Mouse (Mus musculus): ENCODE measurements around the gene Six1. TPM values are rescaled to one million over a fixed set of nuclear protein-coding genes. Genes with fewer than 3 reads are reported as not detected.
A peak's percentile ranks its signal among the peaks of the same experiment; 100 is the strongest.
"Not testable (repeated sequence)": the region's sequence is repeated elsewhere in the genome, so short reads cannot be mapped to it uniquely, and the experiment has no call there.

The Six1 gene
- 1 to 10 TPM; 4.0 to 5.6 TPM for total RNA-seq (2021)
- long read RNA-seq, experiment 1, partial matches to known transcripts, result 0 of 2 reads
- long read RNA-seq, experiment 1, other reads (novel, unspliced or antisense), result 1 of 2 reads
- long read RNA-seq, experiment 2, partial matches to known transcripts, result 0 of 1 reads
- long read RNA-seq, experiment 2, other reads (novel, unspliced or antisense), result 1 of 1 reads

DNA sequence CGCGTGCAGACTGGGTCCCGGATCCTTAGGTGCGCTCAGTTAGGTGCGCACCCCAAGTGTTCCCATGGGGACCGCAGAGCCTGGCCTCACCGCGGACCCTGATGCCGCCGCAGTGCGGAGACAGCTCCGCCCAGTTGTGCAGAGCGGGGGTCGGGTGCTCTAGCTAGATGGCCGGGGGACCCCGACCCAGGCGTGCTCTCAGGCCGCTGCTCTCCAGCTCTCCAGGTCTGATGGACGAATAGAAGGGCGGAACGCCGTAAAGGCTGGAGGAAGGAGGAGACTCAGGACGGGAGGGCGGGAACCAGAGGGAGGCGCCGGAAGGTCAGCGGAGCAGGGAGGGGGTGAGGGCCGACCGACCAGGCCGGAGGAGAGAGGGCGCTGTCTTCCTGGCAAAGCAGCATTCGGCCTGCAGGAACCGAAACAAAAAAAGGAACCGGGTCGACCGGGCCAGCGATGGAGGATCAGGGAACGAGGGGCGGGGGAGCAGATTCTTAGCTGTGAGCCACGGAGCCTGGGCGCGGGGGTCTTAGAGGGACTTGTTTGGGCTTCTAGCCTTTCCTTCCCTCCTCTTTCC, at the start of gene Six1:
Gene Six1, minus strand, starts transcription at position 220 of the 574 bp plus-strand sequence.
- peak; percentile 58 to 65 for DNase-seq (ENCODE audit: low spot score in 2 of 2)

DNA sequence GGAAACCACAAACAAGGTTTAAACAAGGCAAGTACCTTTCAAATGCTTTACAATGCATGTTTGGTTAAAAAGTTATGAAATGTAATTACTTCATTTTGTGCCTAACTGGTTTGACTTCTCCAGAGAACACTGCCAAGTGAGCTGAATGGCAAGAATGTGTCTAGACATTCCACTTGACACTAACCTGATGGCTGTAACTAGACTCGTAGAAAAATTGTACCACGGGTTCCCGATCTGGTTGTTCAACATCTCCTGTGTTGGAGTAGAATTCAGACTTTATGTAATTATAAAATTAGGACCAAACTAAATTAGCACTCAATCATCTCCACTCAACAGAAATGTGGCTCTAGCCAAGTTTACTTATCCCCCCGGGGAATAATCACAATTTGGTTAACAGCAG, 44.9 kb upstream of the Six1 start:
- DNase-seq (ENCODE audit: low spot score in 2 of 2), result no peak

DNA sequence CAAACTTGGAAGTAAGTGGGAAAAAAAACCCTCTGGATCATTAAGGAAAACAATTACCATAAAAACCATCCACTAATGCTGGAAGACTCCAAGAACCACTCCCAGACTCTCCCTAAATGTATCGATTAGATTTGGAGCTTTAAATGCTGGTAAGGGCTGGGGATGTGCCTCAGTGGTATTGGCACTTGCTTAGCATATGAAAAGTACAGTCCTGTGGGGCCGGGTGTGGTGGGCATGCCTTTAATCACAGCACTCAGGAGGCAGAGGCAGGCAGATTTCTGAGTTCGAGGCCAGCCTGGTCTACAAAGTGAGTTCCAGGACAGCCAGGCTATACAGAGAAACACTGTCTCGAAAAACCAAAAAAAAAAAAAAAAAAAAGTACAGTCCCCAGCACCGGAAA, 42.5 kb upstream of the Six1 start:
- DNase-seq (ENCODE audit: low spot score in 2 of 2), result not testable (repeated sequence)

DNA sequence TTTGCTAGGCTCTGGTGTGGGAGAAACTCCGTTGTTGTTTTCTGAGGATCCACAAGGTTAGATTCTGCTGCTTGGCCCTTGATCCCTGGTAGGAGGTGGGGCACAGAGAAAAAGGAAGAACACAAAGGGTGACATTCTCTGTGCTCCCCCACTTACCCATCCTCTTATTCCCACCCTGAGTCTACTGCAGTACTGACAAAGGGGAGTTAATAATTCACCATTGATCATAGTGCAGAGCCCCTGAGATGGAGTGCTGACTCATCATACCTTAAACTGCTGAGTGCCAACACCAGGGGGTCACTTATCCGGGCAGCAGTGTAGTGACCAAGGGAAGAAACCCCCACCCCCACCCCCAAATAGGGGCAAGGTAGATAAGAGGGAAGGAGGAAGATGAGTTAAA, 40.9 kb upstream of the Six1 start:
- no peak for DNase-seq (ENCODE audit: low spot score in 2 of 2)

DNA sequence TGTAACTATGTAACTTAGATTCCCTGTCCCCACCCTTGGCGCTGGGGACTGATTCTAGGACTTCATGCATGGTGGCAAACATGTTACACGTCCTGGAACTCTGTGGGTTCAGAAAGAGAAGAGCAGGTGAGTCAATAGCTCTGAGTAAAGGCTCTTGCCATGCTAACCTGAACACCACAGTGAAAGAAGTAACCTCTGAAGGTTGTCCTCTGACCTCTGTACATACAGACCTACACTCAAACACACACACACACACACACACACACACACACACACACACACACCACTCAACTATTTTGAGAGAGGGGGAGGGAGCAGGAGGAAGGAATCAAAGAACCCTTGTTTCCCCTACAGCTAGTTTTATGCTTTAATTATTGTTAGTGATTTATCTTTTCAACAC, 40.5 kb upstream of the Six1 start:
- DNase-seq (ENCODE audit: low spot score in 2 of 2), result no peak

DNA sequence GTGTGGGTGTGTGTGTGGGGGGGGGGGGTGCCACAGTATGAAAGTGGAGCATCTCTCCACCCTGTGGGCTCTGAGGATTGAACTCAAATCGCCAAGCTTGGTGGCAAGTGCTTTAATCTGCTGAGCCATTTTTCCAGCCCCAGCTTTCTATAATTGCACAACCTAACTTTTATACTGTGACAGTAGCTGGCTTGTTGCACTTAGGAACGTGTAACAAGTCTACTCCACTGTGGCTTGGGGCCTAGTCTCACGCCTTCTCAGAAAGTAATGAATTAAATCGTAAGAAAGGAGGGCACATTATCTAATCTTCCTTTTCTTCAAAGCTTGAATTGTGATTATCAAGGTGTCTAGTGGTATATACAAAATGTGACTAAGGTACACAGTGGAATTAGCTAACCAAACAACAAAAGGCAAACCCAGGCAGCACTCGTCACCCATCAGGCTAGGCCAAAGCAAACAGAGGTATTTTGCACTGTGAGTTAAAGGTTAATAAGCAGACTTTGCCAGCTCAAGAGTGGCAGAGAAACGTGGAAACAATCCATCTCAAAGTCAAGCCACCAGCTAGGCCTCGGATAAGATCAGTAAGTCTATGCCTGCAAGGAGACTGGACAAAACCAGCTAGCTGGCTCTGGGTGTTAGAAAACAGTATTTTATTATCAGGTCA, 37.1 kb upstream of the Six1 start:
- DNase-seq (ENCODE audit: low spot score in 2 of 2), result no peak

DNA sequence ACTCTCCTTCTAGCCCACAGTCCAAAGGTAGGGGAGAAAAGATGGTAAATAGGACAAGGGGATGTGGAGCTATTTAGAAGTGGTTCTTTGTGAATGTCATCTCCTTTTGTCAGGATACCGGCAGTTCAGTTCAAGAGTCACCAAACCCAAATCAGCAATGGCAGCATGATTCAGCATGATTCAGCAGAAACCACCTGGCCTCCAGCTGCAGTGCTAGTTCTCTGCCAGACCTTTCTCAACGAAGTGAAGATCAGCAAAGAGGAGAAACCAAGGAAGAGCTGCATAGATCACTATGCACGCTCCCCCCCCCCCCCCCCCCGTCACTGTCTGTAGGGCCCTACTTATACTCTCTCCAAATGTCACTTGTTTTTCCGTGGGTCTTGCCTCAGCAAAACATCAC, 35.2 kb upstream of the Six1 start:
- DNase-seq (ENCODE audit: low spot score in 2 of 2), result no peak

DNA sequence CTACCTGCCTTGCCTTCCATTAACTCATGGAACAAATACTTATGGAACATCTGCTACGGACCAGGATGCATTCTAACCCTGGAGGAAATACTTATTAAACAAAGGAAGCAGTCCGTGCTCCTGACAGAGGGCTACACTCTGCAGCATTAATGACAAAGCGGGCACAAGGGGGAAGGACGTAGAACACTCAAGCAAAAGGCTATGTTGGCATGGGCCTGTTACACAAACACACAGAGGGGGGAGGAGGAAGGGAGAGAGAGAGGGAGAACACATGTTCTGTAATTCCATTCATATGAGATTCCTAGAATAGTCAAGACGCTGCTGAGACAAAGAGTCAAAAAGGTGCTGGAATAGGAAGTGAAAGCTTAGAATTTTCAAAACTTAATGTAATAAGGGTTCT, 34.8 kb upstream of the Six1 start:
- DNase-seq (ENCODE audit: low spot score in 2 of 2), result no peak

DNA sequence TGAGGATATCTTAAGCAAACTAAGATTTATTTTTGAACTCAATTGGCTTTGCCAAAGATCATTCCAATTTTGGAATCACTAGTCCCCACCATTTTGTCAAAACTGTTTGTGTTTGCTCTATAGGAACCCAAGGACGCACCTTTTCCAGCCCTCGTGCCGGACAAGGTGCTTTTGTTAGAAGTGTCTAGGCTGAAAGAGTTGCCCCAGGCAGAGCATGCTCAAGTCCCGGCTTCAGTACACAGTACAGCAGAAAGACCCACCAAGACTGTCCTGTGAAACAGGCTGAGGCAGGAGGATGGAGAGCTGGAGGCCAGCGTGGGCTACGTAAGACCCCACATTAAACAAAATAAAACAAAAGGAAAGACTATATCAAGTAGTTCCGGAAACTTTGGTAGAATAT, 33.4 kb upstream of the Six1 start:
- no peak for DNase-seq (ENCODE audit: low spot score in 2 of 2)

DNA sequence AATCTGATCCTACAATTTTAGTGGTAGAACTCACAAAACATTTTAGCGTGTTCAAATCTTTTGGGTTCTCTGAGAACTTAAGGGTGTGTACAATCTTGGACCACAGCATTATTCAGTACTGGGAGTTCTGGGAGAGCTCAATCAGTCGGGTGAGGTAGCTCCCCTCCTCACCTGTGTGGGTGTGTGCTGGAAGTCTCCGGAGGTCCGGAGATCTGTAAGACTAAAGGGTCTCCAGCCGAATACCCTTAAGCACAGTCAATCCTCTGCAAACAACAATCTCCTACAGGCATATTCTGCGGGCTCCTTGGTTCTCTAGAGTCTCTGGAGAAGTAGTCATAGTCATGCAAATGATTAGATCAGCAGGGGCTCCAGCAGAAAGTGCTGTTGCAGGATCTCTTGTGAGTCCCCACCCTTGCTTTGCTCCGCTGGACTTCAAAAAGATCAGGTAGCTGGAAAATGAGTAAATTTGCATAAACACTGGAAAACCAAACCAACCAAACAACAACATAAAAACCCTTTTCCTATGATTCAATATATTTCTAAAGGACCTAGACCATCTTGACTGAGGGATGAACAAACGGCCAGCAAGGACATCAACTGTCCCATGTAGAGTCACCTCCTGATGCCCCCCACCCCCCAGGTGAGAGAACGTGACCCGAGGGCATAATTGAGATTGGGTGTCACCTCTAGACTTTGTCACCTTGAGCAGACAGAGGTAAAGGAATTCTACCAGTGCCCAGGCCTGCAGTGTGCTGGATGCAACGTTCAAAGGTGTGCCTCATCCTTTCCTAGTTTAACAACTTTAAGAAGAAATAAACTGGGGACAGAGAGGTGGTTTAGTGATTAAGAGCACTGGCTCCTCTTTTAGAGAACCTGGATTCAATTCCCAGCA, 32.3 kb upstream of the Six1 start:
- DNase-seq (ENCODE audit: low spot score in 2 of 2), result no peak

DNA sequence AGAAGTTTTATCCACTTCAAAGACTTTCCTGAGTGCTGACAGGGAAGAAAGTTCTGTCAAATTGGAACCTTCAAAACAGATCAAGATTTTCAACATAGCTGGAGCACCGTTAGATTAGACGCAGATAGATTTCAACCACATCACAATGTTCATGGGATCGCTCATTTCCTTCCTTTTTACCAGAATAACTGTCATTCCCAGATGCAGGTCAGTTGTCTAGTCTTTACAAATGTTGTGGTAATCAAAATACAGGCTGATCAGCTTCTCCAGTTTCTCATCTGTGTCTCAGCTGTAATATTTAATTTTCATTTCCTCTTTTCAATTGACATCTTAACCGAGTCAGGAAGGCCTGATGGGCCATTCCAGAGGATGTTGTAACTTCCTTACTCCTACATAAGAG, 30.1 kb upstream of the Six1 start:
- DNase-seq (ENCODE audit: low spot score in 2 of 2), result no peak

DNA sequence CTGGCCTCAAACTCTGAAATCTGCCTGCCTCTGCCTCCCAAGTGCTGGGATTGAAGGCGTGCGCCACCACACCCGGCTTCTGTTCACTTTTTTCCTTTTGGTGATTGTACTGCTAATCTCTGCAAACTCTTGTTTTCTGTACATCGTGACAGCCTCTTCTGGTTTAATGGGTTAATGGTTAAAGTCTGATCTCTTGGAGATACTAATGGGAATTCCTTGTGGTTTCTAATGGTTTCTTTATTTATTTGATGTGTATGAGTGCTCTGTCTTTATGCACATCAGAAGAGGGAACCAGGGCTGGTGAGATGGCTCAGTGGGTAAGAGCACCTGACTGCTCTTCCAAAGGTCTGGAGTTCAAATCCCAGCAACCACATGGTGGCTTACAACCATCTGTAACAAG, 28.1 kb upstream of the Six1 start:
- DNase-seq (ENCODE audit: low spot score in 2 of 2), result not testable (repeated sequence)

DNA sequence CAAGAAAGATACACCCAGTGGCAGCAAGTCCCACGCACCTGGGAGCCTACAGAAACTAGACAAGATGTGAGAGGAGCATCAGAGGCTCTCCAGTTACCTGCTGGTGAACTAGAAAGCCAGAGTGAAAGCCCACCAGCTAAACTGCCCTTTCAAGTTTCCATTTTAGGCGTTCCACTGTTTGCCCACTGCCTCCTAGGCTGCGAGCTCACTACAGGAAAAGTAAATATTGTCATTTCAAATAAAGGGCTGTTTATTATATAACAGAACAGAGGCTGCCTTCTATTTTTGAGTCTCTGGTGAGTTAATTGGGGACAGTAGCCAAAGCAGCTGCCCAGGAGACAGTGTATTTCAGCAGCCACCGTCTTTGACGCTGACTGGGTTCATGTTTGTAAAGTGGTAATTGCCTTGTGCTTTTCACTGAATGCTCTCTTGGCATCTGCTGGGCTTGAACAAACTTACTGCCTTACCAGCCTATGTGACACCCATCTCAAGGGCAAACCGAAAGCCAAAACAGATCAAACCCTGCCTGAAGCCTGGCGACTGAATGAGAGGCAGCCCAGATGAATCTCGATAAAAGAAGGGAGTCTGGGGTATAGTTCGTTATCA, 7.2 kb upstream of the Six1 start:
- no peak for DNase-seq (ENCODE audit: low spot score in 2 of 2)

DNA sequence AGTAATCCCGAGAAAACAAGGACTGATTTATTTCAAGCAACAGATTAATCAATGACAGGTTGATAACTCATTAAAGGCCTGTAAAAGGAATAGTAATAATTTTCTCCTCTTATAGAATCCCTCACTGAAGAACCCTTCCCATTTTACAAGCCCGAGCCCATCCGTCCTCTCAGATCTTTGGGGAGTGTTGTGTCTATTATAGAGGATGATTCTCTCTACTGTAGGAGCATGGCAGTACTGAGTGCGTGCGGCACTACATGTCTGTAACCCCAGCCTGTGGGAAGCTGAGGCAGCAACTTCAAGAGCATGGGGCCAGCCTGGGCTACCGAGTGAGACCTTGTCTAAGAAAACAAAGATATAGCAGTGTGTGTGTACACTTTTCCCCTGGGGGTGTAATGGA, 3.8 kb upstream of the Six1 start:
- DNase-seq (ENCODE audit: low spot score in 2 of 2), result no peak

DNA sequence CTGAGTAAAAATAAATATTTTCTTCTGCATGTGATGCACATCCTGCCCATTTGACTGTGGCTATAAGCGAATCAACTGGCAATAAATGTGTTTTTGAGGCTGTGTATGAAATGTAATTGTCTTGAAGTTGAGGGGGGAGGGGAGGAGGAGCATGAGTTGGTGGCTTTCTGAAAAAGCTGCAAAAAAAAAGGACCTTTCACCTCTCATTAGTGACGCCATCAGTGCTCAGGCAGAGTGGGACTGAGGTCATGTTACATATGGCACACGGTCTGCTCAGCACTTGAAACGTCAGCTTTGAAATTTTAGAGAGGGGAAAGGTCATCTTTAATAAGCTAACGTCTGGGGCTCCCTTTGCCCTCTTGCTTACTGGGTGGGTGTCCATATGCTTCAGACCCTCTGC, 1.8 kb upstream of the Six1 start:
- no peak for DNase-seq (ENCODE audit: low spot score in 2 of 2)

DNA sequence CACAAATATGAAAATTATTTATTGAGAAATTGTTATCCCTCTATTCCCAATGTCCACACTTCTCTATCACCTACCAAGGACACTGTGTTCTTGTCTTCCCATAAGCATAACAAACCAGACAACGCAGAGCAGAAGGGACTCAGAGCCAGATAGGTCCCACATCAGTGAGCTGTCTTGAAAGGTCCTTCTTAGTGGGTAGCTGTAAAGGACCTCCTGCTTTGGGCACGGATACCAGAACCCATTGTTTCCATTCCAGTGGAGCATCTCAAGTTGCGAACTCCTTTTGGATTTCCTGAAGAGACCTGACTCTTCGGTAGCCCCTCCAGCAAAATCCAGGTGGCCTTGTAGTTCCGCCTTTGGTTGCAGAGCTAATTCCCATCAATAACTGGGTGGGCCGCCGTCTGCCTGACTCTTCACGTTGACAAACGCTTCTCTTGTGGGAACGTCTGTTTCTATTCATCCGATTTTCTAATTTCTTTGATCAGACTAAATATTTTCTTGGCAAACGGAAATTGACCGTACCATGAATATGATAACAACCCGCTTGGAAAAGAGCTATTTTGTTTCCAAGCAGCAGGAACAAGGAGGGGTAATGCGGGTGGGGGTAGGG, 994 bp upstream of the Six1 start:
- DNase-seq (ENCODE audit: low spot score in 2 of 2), result no peak

DNA sequence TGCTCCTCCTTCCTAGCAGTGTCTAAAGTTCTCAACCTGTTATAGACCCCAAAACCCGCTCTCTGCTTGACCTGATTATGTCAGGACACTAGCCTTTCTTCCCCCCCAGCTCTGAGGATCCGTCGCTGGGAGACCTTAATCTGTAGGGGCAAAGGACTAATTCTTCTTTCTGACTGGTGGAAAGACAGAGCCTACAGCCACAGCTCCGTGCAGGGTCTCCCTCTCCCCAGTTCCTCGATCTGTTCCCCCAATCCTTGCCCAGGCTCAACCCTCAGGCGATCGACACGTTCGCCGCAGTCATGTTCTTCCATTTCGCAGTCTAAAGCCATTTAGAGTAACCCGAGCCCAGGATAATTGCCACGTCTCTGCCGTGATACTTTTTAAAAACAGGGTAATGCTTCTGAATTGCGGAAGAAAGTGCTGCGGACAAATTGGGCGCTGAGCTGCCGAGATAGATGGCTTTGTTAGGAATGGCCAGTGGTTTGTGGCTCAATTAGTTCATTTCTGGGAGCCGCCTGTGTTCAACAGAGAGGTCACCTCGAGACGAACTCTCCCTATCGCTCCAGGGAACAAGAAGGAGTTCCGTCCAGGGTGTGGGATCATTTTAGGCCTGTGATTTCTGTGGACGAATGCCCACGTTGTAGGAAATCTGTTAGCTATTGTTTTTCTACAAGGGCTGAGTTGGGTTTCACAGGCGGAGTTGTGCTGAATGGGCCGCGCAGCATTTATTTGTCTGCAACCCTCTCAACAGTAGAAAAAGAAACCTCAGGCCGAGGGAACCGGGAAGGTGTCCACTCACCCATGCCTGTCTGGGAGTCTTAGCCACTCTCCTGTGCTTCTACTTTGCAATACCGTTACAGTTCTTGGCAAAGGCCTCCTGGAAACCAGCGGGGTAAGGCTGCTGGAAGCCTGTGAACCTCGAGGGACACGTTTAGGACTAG, 766 bp downstream of the Six1 start:
- no peak for DNase-seq (ENCODE audit: low spot score in 2 of 2)

DNA sequence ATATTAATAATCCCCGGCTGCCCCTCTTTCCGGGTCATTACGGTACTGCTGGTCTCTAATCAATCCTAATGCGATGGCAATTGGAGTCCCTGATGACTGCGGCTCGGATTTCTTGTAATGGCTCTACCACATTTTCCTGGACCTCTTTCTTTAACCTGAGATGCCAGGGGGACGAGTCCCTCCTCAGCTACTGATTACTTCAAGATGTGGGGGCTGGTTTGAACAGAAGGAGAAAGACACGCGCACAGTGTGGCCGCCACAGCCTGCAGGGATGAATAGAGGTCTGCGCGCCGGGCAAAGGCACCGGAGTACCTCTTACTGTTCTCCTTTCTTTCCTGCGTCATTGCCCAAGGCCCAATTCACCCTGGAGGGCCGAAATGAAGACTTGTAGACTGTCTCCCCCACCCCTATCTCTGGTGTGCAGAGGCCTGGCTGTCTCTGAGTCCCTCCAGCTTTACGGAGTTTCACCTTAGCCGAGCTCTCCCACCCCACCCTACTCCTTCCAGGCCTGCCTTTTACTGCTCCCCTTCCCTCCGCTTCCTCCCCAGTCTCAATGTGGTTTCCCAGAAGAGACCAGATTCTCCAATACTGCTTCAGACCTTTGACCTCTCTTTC, 1.5 kb downstream of the Six1 start:
- DNase-seq (ENCODE audit: low spot score in 2 of 2), result no peak

DNA sequence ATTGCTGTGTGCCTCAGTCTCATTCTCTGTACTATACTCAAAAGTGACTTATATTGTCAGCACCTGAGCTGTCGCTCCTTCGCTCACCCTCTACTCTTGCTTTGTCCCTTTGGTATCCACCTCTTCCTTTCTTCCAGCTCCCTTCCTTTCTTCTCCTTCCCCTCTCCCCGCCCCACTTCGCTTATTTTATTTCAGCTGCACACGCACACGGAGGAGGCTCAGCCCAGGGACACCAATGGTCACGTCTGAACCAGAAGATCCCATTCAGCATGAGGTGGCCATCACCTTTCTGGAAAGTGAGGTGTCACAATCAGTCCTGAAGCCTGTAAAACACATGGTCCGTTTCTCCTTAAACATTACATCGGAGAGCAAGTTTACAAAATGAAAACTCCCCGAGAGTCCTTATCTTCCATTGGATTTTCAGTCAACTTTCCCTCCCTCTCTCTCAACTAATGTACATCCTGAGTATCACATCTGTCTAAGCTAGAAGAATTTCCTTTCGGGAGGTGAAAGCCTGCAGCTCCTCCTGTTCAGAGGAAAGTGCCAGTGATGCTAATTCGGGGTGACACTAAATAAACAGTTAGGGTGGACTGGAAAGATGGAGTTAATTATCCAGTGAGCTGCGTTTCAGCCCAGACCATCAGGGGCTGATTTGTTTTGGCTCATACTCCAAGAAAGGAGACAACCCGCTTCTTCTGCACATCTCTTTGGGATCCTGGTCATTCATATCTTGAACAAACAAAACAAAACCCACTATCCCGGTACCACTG, 2.7 kb downstream of the Six1 start:
- DNase-seq (ENCODE audit: low spot score in 2 of 2), result no peak

Measured in adrenal gland, postnatal 4 days (tissue).